Mouse (Mus musculus) kidney, postnatal 0 days (tissue): ENCODE data around the gene Cd47. TPM values are rescaled to one million over a fixed set of nuclear protein-coding genes. Genes with fewer than 3 reads are reported as not detected.

Experiments
- ATAC-seq: fragments of 200-750 bp; cut with Nextera tagmentation; replicated peaks from 2 replicates; pipeline ENCODE4 v1.8.0; 2017; ENCODE audit warnings: low read depth, moderate number of reproducible peaks, moderate TSS enrichment, moderate library complexity; ENCODE audit not compliant: low FRiP score
- DNase-seq: peaks from one replicate; pipeline ENCODE4 v3.0.0-alpha.2; 2016; ENCODE audit warnings: low spot score
- H3K27ac ChIP-seq: fragments of 300-500 bp; sonication (generic); 2 replicates; pipeline ENCODE4 v1.5.1; 2014; ENCODE audit warnings: mild to moderate bottlenecking
- H3K27me3 ChIP-seq: fragments of 300-500 bp; sonication (generic); 2 replicates; pipeline ENCODE4 v1.6.1; 2014; ENCODE audit warnings: low read length, mixed read lengths; ENCODE audit not compliant: insufficient read depth
- H3K36me3 ChIP-seq: fragments of 300-500 bp; sonication (generic); 2 replicates; pipeline ENCODE4 v1.6.1; 2014; ENCODE audit warnings: low read length, mixed read lengths; ENCODE audit not compliant: insufficient read depth
- H3K4me1 ChIP-seq: fragments of 300-500 bp; sonication (generic); replicated peaks from 2 replicates; pipeline ENCODE4 v1.6.1; 2014; ENCODE audit warnings: antibody characterized with exemption, low read length, mixed read lengths; ENCODE audit not compliant: insufficient read depth
- H3K4me2 ChIP-seq: fragments of 300-500 bp; sonication (generic); 2 replicates; pipeline ENCODE4 v1.6.1; 2014; ENCODE audit warnings: mild to moderate bottlenecking, low read length, moderate library complexity, mixed read lengths
- H3K4me3 ChIP-seq: fragments of 300-500 bp; sonication (generic); replicated peaks from 2 replicates; pipeline ENCODE4 v1.5.1; 2014; ENCODE audit warnings: low read depth, low read length
- H3K9ac ChIP-seq: fragments of 300-500 bp; sonication (generic); 2 replicates; pipeline ENCODE4 v1.6.1; 2014; ENCODE audit warnings: low read depth, low read length
- H3K9me3 ChIP-seq: fragments of 300-500 bp; sonication (generic); replicated peaks from 2 replicates; pipeline ENCODE4 v1.6.1; 2016; ENCODE audit warnings: low read length, inconsistent platforms, mixed read lengths
- CTCF ChIP-seq: IDR thresholded peaks from 2 replicates; pipeline ENCODE4 v1.5.1; 2016; ENCODE audit warnings: antibody characterized with exemption, low read depth, mild to moderate bottlenecking, moderate library complexity
- WGBS: fragments of 180-500 bp; shearing (Covaris S2); extraction: QIAGEN DNeasy Blood & Tissue Kit; methylation state at CpG from one replicate; pipeline ENCODE4 v1.1.7; 2014; 5-methylcytosine and 5-hydroxymethylcytosine counted together
- polyA plus RNA-seq: library from polyadenylated mRNA; unstranded; fragments of >200 nt; fragmentation: Nextera tagmentation; extraction: Ambion mirVana; gene quantifications from 2 replicates; pipeline ENCODE4 v1.2.1, GENCODE M21; 2015

The Cd47 gene
- polyA plus RNA-seq, 1 experiment from 2014 or later, result 95.6 TPM

- Histone ChIP-seq H3K9ac (no peak overlapping the region), H3K9me3 (no peaks in the 10 kb centered on the region), H3K4me1 (no peaks in the 10 kb centered on the region; the same call in 1 of the 2 replicates), H3K36me3 (no peaks in the 10 kb centered on the region), H3K4me3 (no peak overlapping the region), H3K4me2 (no peak overlapping the region), H3K27ac (no peak overlapping the region), H3K27me3 (no peaks in the 10 kb centered on the region)
- no peak for TF ChIP-seq CTCF
- no peak for ATAC-seq
- 60% methylated on average over 5 of the region's 5 CpGs for WGBS
- no peak for DNase-seq
These were observed 144.8 kb downstream of the Cd47 start for GRCm38 (mm10) chr16:49945084-49945483.

DNA sequence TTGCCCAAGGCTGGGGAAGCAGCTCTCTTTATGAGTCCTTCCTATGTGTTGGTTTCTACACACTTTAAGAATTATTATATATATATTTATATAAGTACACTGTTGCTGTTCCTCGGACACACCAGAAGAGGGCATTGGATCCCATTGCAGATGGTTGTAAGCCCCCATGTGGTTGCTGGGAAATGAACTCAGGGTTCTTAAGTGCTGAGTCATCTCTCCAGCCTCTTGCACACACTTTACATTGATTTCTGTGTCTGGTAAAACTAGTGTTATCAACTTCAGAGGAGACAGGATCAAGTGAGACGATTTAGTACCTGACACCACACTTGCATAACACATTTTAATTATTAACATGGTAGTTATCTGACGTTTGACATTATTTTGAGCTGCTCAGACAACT, 146.7 kb downstream of the Cd47 start:
- no peak overlapping the region for H3K9ac ChIP-seq
- no peak overlapping the region for H3K27ac ChIP-seq
- no peaks in the 10 kb centered on the region for H3K27me3 ChIP-seq
- H3K4me3 ChIP-seq, result no peak overlapping the region
- TF ChIP-seq CTCF, result no peak
- 76% methylated on average over 3 of the region's 3 CpGs for WGBS
- no peak overlapping the region for H3K4me2 ChIP-seq
- H3K9me3 ChIP-seq, result no peaks in the 10 kb centered on the region
- DNase-seq, result no peak
- no peaks in the 10 kb centered on the region; the same call in 1 of the 2 replicates for H3K4me1 ChIP-seq
- H3K36me3 ChIP-seq, result no peaks in the 10 kb centered on the region
- no peak for ATAC-seq

- DNase-seq, result no peak
- no peak overlapping the region for H3K4me2 ChIP-seq
- no peaks in the 10 kb centered on the region for H3K36me3 ChIP-seq
- no peak overlapping the region for H3K27ac ChIP-seq
- ATAC-seq, result no peak
- no peaks in the 10 kb centered on the region for H3K9me3 ChIP-seq
- H3K9ac ChIP-seq, result no peak overlapping the region
- TF ChIP-seq CTCF, result no peak
- H3K4me3 ChIP-seq, result no peak overlapping the region
- no peaks in the 10 kb centered on the region; the same call in 1 of the 2 replicates for H3K4me1 ChIP-seq
- WGBS, result 51% methylated on average over 7 of the region's 7 CpGs
- H3K27me3 ChIP-seq, result no peaks in the 10 kb centered on the region
These were observed 147.3 kb downstream of the Cd47 start for GRCm38 (mm10) chr16:49947610-49948009.

- DNase-seq (no peak), ATAC-seq (no peak)
- Histone ChIP-seq H3K36me3 (no peaks in the 10 kb centered on the region), H3K4me3 (no peak overlapping the region), H3K27ac (no peak overlapping the region), H3K4me2 (no peak overlapping the region), H3K9me3 (no peaks in the 10 kb centered on the region), H3K27me3 (no peaks in the 10 kb centered on the region), H3K9ac (no peak overlapping the region), H3K4me1 (no peaks in the 10 kb centered on the region; the same call in 1 of the 2 replicates)
- no peak for TF ChIP-seq CTCF
- WGBS, result 71% methylated on average over 3 of the region's 3 CpGs
These were observed 148.0 kb downstream of the Cd47 start for GRCm38 (mm10) chr16:49948287-49948686.

GRCm38 (mm10) chr16:49949261-49949660, 148.9 kb downstream of the Cd47 start:
- no peak for ATAC-seq
- Histone ChIP-seq H3K27me3 (no peaks in the 10 kb centered on the region), H3K27ac (no peak overlapping the region), H3K4me1 (no peaks in the 10 kb centered on the region; the same call in 1 of the 2 replicates), H3K4me3 (no peak overlapping the region), H3K9me3 (no peaks in the 10 kb centered on the region), H3K36me3 (no peaks in the 10 kb centered on the region), H3K9ac (no peak overlapping the region), H3K4me2 (no peak overlapping the region)
- TF ChIP-seq CTCF, result no peak
- WGBS, result 60% methylated on average over 4 of the region's 4 CpGs
- DNase-seq, result no peak

DNA sequence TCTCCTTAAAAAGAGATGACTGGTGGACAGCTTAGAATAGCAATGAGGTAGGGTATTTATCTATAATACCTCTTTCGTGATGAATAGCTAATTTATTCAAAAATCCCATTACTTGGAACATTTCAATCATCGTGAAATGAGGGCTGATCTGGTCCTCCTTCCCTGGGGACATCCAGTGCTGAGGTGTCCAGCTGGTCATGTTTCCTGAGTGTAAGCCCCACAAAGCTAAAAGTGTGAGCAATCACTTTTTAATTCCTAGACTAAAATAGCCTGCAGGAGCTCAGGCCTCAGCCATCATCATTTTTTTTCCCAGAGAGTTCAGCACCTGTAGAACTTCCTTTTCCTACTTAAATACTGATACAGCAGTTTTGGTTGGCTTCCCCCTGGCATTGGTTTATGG, 150.0 kb downstream of the Cd47 start:
- Histone ChIP-seq H3K9me3 (no peaks in the 10 kb centered on the region), H3K4me3 (no peak overlapping the region), H3K4me1 (no peaks in the 10 kb centered on the region; the same call in 1 of the 2 replicates), H3K27ac (no peak overlapping the region), H3K9ac (no peak overlapping the region), H3K4me2 (no peak overlapping the region), H3K27me3 (no peaks in the 10 kb centered on the region), H3K36me3 (no peaks in the 10 kb centered on the region)
- TF ChIP-seq CTCF, result no peak
- 85% methylated on average over 2 of the region's 2 CpGs for WGBS
- ATAC-seq (no peak), DNase-seq (no peak)

DNA sequence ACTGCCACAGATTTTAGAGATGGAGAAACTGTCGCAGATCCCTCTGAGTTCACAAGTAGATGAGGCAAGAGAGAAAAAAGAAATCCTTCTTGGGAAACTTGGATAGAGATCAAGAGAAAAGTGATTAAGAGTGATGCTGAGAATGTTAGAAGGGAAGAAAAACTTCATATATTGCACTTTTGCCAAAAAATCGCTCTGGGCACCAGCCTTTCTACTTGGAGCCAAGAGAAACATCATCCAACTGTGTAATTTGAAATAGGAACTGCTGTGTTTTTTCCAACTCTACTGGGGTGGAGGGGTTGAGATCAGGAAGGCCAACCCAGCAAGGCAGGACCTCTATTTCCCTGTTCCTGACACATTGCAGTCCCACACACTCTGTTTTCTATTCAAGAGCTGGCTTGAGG, 151.0 kb downstream of the Cd47 start:
- no peak overlapping the region for H3K4me3 ChIP-seq
- no peak overlapping the region for H3K4me2 ChIP-seq
- H3K4me1 ChIP-seq, result no peaks in the 10 kb centered on the region; the same call in 1 of the 2 replicates
- H3K27me3 ChIP-seq, result no peaks in the 10 kb centered on the region
- peak; percentile 81 for DNase-seq
- ATAC-seq, result no peak
- TF ChIP-seq CTCF, result no peak
- WGBS, result 55% methylated on average over 2 of the region's 2 CpGs
- H3K9me3 ChIP-seq, result no peaks in the 10 kb centered on the region
- H3K9ac ChIP-seq, result no peak overlapping the region
- H3K36me3 ChIP-seq, result no peaks in the 10 kb centered on the region
- peak overlapping the region; percentile 43; the same call in 1 of the 2 replicates for H3K27ac ChIP-seq
